Mouse (Mus musculus): ENCODE results near the gene Tfpi. TPM values are rescaled to one million over a fixed set of nuclear protein-coding genes. Genes with fewer than 3 reads are reported as not detected.
"Not testable (repeated sequence)": the region's sequence is repeated elsewhere in the genome, so short reads cannot be mapped to it uniquely, and the experiment has no call there.

Gene Tfpi
- polyA plus RNA-seq, 1 experiment from 2014 or later = 17.2 TPM

DNA sequence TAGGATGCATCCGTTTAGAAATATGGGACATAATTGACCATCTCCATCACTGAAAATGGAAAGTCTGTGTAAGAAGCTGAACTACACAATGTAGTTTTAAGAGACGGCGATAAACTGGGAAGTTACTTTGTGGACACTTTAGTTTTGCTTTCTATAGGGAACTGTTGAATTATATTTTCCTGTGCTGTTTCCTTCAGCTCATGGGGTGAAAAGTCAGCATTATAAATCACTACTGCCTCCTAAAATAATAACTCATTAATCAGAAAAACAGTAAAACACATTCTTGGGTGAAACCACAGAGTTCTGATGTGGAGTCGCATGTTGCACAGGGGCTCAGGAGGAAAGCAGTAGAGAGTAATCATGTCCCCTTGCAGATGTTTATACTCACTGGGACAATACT lies 50.0 kb downstream of the Tfpi start:
- Histone ChIP-seq H3K9me3 (no peaks in the 10 kb centered on the region), H3K4me2 (no peak overlapping the region), H3K27me3 (no peaks in the 10 kb centered on the region), H3K4me3 (no peak overlapping the region), H3K4me1 (replicated peaks) (peaks cover 11% of the 10 kb centered on the region; the same call in 1 of the 2 replicates), H3K27ac (replicated peaks) (no peak overlapping the region), H3K36me3 (no peaks in the 10 kb centered on the region), H3K9ac (no peak overlapping the region)
- 91% methylated on average over 4 of the region's 4 CpGs for WGBS
- ATAC-seq (ENCODE audit: low FRiP score, low read depth) = no peak

DNA sequence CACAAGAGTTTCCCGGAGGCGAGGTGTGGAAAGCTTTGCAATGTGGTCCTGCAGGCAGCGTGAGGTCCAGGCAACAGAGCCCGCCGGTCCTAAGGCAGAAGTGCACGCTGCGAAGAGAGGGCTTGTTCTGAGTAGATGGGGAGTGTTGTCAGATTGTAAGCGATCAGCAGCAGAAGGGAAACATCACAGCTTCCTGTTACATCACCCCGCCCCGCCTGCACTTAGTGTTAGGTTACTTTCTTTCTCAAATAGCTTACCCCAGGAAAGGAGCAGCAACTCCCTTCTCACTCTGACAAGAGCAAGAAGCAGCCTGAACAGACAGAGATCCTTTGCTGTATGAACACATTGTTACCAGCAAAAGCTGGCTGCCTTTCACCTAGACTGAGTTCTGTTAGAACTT lies 51.4 kb downstream of the Tfpi start, which contains the start of gene Calcrl:
Gene Calcrl (minus strand): TSS at position 274 of the 400 bp plus-strand sequence.
- 2% methylated on average over 10 of the region's 10 CpGs for WGBS
- peak within 1 kb of the TSS; percentile 2; the same call in 1 of the 2 replicates for H3K27ac ChIP-seq (replicated peaks)

DNA sequence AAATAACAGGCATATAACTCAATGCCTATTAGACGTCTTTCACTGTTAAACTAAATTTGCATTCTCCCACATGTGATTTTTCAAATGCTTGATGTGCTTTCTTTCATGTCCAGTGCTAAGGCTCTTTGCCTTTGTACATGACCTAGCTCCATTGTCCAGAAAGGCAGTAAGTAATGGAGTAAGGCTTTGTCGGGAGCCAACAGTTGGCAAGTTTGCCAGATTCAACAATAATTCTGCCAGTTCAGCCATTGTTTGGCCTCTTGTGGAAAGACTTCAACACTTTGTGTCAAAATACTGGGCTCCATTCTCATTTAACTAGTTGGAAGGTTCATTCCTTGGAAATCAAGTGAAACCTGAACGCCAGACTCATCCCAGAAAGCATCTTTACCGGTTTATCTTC lies 60.1 kb downstream of the Tfpi start:
- no peak overlapping the region for H3K4me2 ChIP-seq
- no peak for ATAC-seq (ENCODE audit: low FRiP score, low read depth)
- H3K9ac ChIP-seq = no peak overlapping the region
- H3K4me1 ChIP-seq (replicated peaks) = no peaks in the 10 kb centered on the region
- no peak overlapping the region for H3K27ac ChIP-seq (replicated peaks)
- no peak overlapping the region for H3K4me3 ChIP-seq
- WGBS = 58% methylated on average over 4 of the region's 4 CpGs
- H3K36me3 ChIP-seq = no peaks in the 10 kb centered on the region
- H3K27me3 ChIP-seq = no peaks in the 10 kb centered on the region
- H3K9me3 ChIP-seq = 0 out of 2 replicates have a peak, but pooled peaks cover 2% of the 10 kb centered on the region

More for the DNA sequence above, 51.4 kb downstream of the Tfpi start, which contains the start of gene Calcrl:
- peak within 1 kb of the TSS; percentile 36 for H3K4me3 ChIP-seq
- H3K27me3 ChIP-seq = no peaks in the 10 kb centered on the region
- no peaks in the 10 kb centered on the region for H3K9me3 ChIP-seq
- 0 out of 2 replicates have a peak within 1 kb of the TSS, but pooled peaks have one; percentile 22 for H3K9ac ChIP-seq
- peaks cover 11% of the 10 kb centered on the region; the same call in 1 of the 2 replicates for H3K4me1 ChIP-seq (replicated peaks)
- H3K36me3 ChIP-seq = no peaks in the 10 kb centered on the region
- H3K4me2 ChIP-seq = peak within 1 kb of the TSS; percentile 66
- ATAC-seq (ENCODE audit: low FRiP score, low read depth) = peak; percentile 79

DNA sequence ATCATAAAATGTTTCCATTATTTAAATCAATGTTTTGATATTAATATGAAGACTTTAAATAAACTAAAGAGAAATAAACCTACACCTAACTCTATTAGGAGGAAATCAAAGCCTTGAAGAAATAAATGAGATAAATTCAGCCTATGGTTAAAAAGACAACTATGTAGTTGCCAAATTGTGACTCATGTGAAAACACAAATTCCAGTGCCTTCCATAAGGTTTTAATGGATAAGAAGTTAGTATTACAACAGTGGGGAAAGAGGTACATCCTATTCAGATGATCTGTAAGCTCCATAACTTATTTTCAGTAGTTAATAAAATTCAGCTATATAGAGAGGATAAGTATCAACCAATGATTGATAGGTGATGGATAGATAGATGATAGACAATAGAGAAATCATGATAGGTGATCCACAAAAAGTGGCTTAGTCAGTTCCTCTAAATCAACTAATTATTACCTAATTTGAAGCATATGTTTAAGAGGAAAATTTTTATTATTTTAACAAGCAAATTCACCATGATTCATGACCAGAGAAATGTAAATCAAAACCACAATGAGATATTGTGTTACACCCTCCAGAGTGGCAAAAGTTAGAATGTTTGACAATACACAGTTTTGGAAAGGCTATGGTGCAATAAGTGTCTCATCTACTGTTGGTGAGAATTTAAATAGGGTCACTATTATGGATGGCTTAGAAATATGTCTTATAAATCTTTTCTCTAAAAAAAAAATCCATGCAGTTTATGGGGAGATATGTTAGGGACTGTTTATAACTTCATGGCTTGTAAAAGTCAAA lies 66.6 kb downstream of the Tfpi start:
- no peak overlapping the region for H3K27ac ChIP-seq (replicated peaks)
- no peak for ATAC-seq (ENCODE audit: low FRiP score, low read depth)
- no peaks in the 10 kb centered on the region for H3K27me3 ChIP-seq
- no peak overlapping the region for H3K4me3 ChIP-seq
- H3K4me2 ChIP-seq = no peak overlapping the region
- H3K4me1 ChIP-seq (replicated peaks) = no peaks in the 10 kb centered on the region
- H3K9me3 ChIP-seq = 0 out of 2 replicates have a peak, but pooled peaks cover 2% of the 10 kb centered on the region
- no peaks in the 10 kb centered on the region for H3K36me3 ChIP-seq
- no peak overlapping the region for H3K9ac ChIP-seq

DNA sequence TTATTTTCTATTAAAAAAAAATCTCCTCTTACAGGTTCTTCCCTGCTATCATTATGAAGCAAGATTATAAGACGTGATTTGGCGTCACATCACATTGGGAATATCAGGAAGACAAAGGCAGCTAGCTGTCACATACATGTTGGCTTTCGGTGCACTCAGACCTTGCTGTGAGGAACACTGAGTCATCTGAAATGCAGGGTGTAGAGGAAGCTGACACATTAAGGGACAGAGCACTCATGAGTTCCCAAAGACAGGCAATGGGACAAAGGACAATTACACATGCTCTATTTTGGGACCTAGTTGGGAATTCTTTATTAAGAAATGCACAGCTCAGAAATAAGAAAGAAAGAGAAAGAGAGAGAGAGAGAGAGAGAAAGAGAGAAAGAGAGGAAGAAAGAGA lies 71.7 kb downstream of the Tfpi start:
- ATAC-seq (ENCODE audit: low FRiP score, low read depth) = no peak
- Histone ChIP-seq H3K4me1 (replicated peaks) (no peaks in the 10 kb centered on the region), H3K4me3 (no peak overlapping the region), H3K4me2 (no peak overlapping the region), H3K36me3 (no peaks in the 10 kb centered on the region), H3K27ac (replicated peaks) (no peak overlapping the region), H3K9me3 (no peaks in the 10 kb centered on the region), H3K9ac (no peak overlapping the region), H3K27me3 (no peaks in the 10 kb centered on the region)
- 80% methylated on average over 3 of the region's 3 CpGs for WGBS

DNA sequence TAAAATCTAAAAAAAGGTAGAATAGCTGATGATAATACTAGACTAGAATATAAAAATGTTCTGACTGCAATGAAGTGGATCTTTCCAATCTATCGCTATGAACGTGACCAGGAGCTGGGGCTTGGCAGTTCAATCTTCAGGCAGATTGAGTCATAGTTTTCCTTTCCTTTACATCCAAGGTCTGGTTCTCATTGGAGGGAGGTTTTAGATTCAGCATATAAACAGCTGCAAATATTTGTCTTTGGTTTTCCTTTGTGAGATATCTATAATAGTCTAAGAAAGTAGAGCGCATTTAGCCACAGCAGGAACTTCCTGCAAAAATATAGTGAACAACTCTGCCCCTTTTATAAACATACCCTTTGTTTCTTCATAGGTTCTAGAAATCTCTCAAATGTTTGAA lies 73.9 kb downstream of the Tfpi start:
- no peak for ATAC-seq (ENCODE audit: low FRiP score, low read depth)

DNA sequence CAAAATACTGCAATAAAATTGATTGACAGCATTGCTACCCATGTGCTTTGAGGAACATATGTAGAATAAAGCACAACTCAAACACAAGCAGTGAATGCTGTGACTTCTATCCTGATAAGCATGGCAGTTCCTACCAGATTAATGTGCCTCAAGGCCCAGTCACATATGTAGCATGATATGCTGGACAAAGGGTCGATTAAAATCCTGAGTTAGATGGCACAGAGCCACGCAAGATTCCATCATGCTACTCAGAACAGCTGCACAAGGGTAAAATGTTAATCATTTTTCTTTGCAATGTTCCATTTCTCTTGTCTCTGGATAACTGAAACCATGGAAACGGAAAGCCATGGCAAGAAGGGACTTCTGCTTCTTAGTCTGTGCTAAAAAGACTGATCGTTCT lies 80.0 kb downstream of the Tfpi start:
- H3K4me2 ChIP-seq = no peak overlapping the region
- no peaks in the 10 kb centered on the region for H3K36me3 ChIP-seq
- no peak overlapping the region for H3K4me3 ChIP-seq
- ATAC-seq (ENCODE audit: low FRiP score, low read depth) = peak; percentile 69
- H3K9me3 ChIP-seq = no peaks in the 10 kb centered on the region
- H3K27ac ChIP-seq (replicated peaks) = no peak overlapping the region
- H3K4me1 ChIP-seq (replicated peaks) = no peaks in the 10 kb centered on the region
- no peak overlapping the region for H3K9ac ChIP-seq
- WGBS = 63% methylated on average over 4 of the region's 4 CpGs
- no peaks in the 10 kb centered on the region for H3K27me3 ChIP-seq

More for the DNA sequence above, 73.9 kb downstream of the Tfpi start:
- H3K4me1 ChIP-seq (replicated peaks) = no peaks in the 10 kb centered on the region
- H3K4me3 ChIP-seq = no peak overlapping the region
- H3K9ac ChIP-seq = no peak overlapping the region
- no peaks in the 10 kb centered on the region for H3K36me3 ChIP-seq
- no peak overlapping the region for H3K27ac ChIP-seq (replicated peaks)
- H3K9me3 ChIP-seq = no peaks in the 10 kb centered on the region
- no peak overlapping the region for H3K4me2 ChIP-seq
- no peaks in the 10 kb centered on the region for H3K27me3 ChIP-seq
- WGBS = 84% methylated on average over 3 of the region's 3 CpGs

DNA sequence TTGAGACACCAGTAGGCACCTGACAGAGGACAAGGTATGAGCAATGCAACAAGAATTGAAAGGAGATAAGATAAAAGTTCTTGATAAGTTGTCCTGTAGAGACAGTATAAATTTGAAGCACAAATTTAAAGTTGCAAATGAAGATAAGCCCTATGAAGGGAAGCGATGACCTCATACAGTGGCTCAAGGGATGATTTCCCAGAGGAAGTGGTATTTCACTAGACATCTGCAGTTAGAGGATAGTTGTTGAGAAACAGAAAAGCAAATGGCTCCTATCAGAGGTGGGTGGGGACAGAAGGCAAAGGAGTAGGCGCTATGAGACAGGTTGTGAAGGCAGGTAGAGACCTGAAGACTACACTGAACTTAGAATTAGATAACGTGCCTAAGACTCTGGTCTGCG lies 83.3 kb downstream of the Tfpi start:
- H3K4me3 ChIP-seq = no peak overlapping the region
- H3K36me3 ChIP-seq = no peaks in the 10 kb centered on the region
- no peak for ATAC-seq (ENCODE audit: low FRiP score, low read depth)
- H3K27me3 ChIP-seq = no peaks in the 10 kb centered on the region
- 92% methylated on average over 4 of the region's 4 CpGs for WGBS
- H3K27ac ChIP-seq (replicated peaks) = no peak overlapping the region
- H3K9ac ChIP-seq = no peak overlapping the region
- H3K9me3 ChIP-seq = no peaks in the 10 kb centered on the region
- no peaks in the 10 kb centered on the region for H3K4me1 ChIP-seq (replicated peaks)
- no peak overlapping the region for H3K4me2 ChIP-seq

DNA sequence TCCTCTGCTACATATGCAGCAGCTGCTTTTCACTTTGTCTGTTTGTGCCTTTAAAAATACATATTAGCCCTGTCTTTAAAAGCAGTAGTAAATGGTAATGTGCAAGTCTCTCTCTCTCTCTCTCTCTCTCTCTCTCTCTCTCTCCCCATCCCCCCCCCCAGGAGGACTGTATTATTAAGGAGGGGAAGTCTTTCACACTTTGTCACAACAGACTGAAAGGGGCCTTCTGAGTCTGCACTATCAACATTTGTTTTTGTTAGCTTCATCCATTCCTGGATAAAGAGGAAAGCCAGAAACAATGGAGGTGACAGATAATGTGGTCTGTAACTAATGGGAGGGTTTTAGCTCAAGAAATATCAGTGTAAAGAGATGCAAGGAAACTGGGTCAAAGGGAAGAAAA lies 87.5 kb downstream of the Tfpi start:
- no peaks in the 10 kb centered on the region for H3K36me3 ChIP-seq
- no peak overlapping the region for H3K27ac ChIP-seq (replicated peaks)
- no peak overlapping the region for H3K4me3 ChIP-seq
- no peak overlapping the region for H3K4me2 ChIP-seq
- H3K9ac ChIP-seq = no peak overlapping the region
- H3K27me3 ChIP-seq = no peaks in the 10 kb centered on the region
- no peaks in the 10 kb centered on the region for H3K9me3 ChIP-seq
- no peak for ATAC-seq (ENCODE audit: low FRiP score, low read depth)
- peaks cover 9% of the 10 kb centered on the region; the same call in 1 of the 2 replicates for H3K4me1 ChIP-seq (replicated peaks)

DNA sequence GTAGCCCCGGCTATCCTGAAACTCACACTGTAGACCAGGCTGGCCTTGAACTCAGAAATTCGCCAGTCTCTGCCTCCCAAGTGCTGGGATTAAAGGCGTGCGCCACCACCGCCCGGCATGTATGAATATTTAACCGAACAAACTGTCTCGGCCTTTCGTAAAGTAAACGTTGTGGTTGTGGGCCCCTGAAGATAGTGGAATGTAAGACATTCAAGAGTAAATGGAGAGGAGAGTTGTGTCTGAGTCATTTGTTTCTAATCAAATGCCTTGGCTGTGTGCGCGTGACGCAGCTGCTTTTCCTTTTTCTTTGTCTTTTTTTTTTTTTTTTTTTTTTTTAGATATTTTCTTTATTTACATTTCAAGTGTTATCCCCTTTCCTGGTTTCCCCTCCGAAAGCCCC lies 88.0 kb downstream of the Tfpi start:
- not testable (repeated sequence) for ATAC-seq (ENCODE audit: low FRiP score, low read depth); H3K9me3 ChIP-seq; H3K4me3 ChIP-seq; H3K4me2 ChIP-seq; H3K36me3 ChIP-seq; H3K4me1 ChIP-seq (replicated peaks); H3K9ac ChIP-seq; H3K27me3 ChIP-seq; H3K27ac ChIP-seq (replicated peaks)
- 89% methylated on average over 14 of the region's 14 CpGs for WGBS

DNA sequence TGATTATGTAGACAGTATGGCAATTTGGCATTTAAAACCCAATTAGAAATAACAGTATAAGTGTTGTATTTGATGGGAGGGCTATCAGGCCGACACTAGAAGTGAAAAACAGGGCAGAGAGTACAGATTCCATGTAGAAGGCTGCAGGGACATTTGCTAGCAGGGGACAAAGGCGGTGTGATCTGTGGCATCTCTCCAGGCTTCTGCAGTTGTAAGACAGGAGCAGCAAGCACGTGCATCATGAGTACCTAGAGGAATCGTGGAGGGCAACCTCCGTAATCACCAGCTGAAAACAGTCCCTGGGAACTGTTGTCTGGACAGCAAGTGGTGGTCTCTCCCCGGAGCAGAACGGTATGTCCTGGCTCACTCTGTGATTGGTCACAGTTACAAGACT lies 88.6 kb downstream of the Tfpi start:
- no peak overlapping the region for H3K4me2 ChIP-seq
- H3K4me1 ChIP-seq (replicated peaks) = peaks cover 9% of the 10 kb centered on the region; the same call in 1 of the 2 replicates
- no peaks in the 10 kb centered on the region for H3K27me3 ChIP-seq
- no peak overlapping the region for H3K9ac ChIP-seq
- H3K27ac ChIP-seq (replicated peaks) = no peak overlapping the region
- no peak for ATAC-seq (ENCODE audit: low FRiP score, low read depth)
- no peaks in the 10 kb centered on the region for H3K9me3 ChIP-seq
- 76% methylated on average over 7 of the region's 7 CpGs for WGBS
- H3K4me3 ChIP-seq = no peak overlapping the region
- H3K36me3 ChIP-seq = no peaks in the 10 kb centered on the region

DNA sequence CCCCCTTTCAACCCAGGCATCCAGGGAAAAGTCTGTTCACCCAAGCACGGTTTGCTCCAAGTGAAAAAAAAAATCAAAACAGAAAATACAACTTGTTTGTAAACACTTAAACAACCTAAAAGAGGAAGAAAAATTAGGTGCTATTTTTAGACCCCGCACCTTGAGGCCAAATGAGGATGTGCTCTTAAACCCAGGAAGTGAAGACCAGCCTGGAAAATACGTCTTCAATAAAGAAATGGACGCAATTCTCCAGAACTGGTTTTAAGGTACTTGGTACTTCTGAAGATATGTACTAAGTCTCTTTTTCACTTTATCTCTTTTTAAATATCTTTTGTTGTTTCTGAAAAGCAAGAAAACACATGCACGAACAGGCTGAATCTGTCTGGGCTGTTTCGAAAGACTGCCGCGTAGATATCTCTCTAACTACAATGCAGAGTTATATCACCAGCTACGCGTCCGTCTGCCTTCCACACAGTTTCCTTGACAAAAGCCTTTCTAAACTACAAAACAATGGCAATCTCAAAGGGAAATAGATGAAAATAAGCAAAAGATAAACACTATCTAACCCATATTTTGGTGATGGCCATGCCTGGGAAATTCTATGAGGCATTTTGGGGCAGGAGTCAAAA lies 89.1 kb downstream of the Tfpi start:
- 77% methylated on average over 11 of the region's 11 CpGs for WGBS
- peak overlapping the region; percentile 39 for H3K4me2 ChIP-seq
- H3K36me3 ChIP-seq = no peaks in the 10 kb centered on the region
- H3K4me1 ChIP-seq (replicated peaks) = peaks cover 9% of the 10 kb centered on the region; the same call in 1 of the 2 replicates
- no peak for ATAC-seq (ENCODE audit: low FRiP score, low read depth)
- H3K4me3 ChIP-seq = no peak overlapping the region; the same call in 1 of the 2 replicates
- H3K9ac ChIP-seq = no peak overlapping the region
- no peaks in the 10 kb centered on the region for H3K9me3 ChIP-seq
- no peaks in the 10 kb centered on the region for H3K27me3 ChIP-seq
- H3K27ac ChIP-seq (replicated peaks) = no peak overlapping the region
